Mouse (Mus musculus) megakaryocyte, embryonic 14.5 days (primary cell): ENCODE measurements around the gene Tll2.

Source experiments
- FLI1 ChIP-seq: IDR thresholded peaks from 2 replicates; pipeline ENCODE4 v1.6.1; 2012; ENCODE audit warnings: low read length, inconsistent platforms, mixed read lengths
- GATA1 ChIP-seq: IDR thresholded peaks from 3 replicates; pipeline ENCODE4 v1.6.1; 2012; ENCODE audit warnings: mixed read lengths, low read length, inconsistent platforms, borderline replicate concordance

GRCm38 (mm10) chr19:41039110-41039509 is 167.5 kb downstream of the Tll2 start:
- TF ChIP-seq FLI1, result no peak
- TF ChIP-seq GATA1, result no peak
